Mouse (Mus musculus): ENCODE data around the gene Ankrd6.
A peak's percentile ranks its signal among the peaks of the same experiment; 100 is the strongest.
"Not testable (repeated sequence)": the region's sequence is repeated elsewhere in the genome, so short reads cannot be mapped to it uniquely, and the experiment has no call there.

Gene Ankrd6

GRCm38 (mm10) chr4:32950356-32951034, at the start of gene Ankrd6:
Gene Ankrd6 (minus strand): TSS chr4:32950841.
- peak; percentile 89 for DNase-seq (ENCODE audit: extremely low spot score)

- no peak for DNase-seq (ENCODE audit: extremely low spot score)
These were observed 48.4 kb upstream of the Ankrd6 start for GRCm38 (mm10) chr4:32998996-32999395.

GRCm38 (mm10) chr4:32997571-32997970, 46.9 kb upstream of the Ankrd6 start:
- DNase-seq (ENCODE audit: extremely low spot score), result no peak

- DNase-seq (ENCODE audit: extremely low spot score), result no peak
These were observed 45.4 kb upstream of the Ankrd6 start for GRCm38 (mm10) chr4:32996083-32996482.

- DNase-seq (ENCODE audit: extremely low spot score), result no peak
These were observed 43.5 kb upstream of the Ankrd6 start for GRCm38 (mm10) chr4:32994168-32994567.

- no peak for DNase-seq (ENCODE audit: extremely low spot score)
These were observed 38.7 kb upstream of the Ankrd6 start for GRCm38 (mm10) chr4:32989346-32989745.

GRCm38 (mm10) chr4:32987006-32987405, 36.4 kb upstream of the Ankrd6 start:
- no peak for DNase-seq (ENCODE audit: extremely low spot score)

GRCm38 (mm10) chr4:32985684-32986083, 35.0 kb upstream of the Ankrd6 start:
- DNase-seq (ENCODE audit: extremely low spot score), result peak; percentile 74

- peak; percentile 61 for DNase-seq (ENCODE audit: extremely low spot score)
These were observed 34.4 kb upstream of the Ankrd6 start for GRCm38 (mm10) chr4:32984801-32985675.

GRCm38 (mm10) chr4:32984242-32984641, 33.6 kb upstream of the Ankrd6 start:
- peak; percentile 42 for DNase-seq (ENCODE audit: extremely low spot score)

- DNase-seq (ENCODE audit: extremely low spot score), result peak; percentile 76
These were observed 32.8 kb upstream of the Ankrd6 start for GRCm38 (mm10) chr4:32983176-32984155.

GRCm38 (mm10) chr4:32982716-32983175, 32.1 kb upstream of the Ankrd6 start, which contains the start of gene Rragd:
Gene Rragd (plus strand): TSS chr4:32983037.
- DNase-seq (ENCODE audit: extremely low spot score), result no peak

- peak; percentile 16 for DNase-seq (ENCODE audit: extremely low spot score)
These were observed 31.5 kb upstream of the Ankrd6 start for GRCm38 (mm10) chr4:32982041-32982715.

GRCm38 (mm10) chr4:32981617-32982016, 31.0 kb upstream of the Ankrd6 start:
- DNase-seq (ENCODE audit: extremely low spot score), result no peak

- DNase-seq (ENCODE audit: extremely low spot score), result no peak
These were observed 29.4 kb upstream of the Ankrd6 start for GRCm38 (mm10) chr4:32980061-32980460.

GRCm38 (mm10) chr4:32977331-32977730, 26.7 kb upstream of the Ankrd6 start:
- no peak for DNase-seq (ENCODE audit: extremely low spot score)

GRCm38 (mm10) chr4:32964619-32965018, 14.0 kb upstream of the Ankrd6 start:
- not testable (repeated sequence) for DNase-seq (ENCODE audit: extremely low spot score)

GRCm38 (mm10) chr4:32961394-32961793, 10.8 kb upstream of the Ankrd6 start:
- DNase-seq (ENCODE audit: extremely low spot score), result no peak

GRCm38 (mm10) chr4:32956423-32956822, 5.8 kb upstream of the Ankrd6 start:
- no peak for DNase-seq (ENCODE audit: extremely low spot score)

- peak; percentile 44 for DNase-seq (ENCODE audit: extremely low spot score)
These were observed 2.0 kb upstream of the Ankrd6 start for GRCm38 (mm10) chr4:32952681-32953080.
